Mouse (Mus musculus) gastrocnemius, adult 18-20 months (tissue): ENCODE results near the gene Wwox. TPM values are rescaled to one million over a fixed set of nuclear protein-coding genes. Genes with fewer than 3 reads are reported as not detected.

Experiments used
- DNase-seq: peaks from one replicate; pipeline ENCODE4 v3.0.0; 2021; ENCODE audit warnings: low spot score
- total RNA-seq, 2 experiments: library from RNA; stranded (reverse); gene quantifications; 2 replicates each; pipeline ENCODE4 v1.2.3; 2021

Wwox gene
- total RNA-seq, 2 experiments from 2014 or later, result 5.6 to 6.1 TPM

GRCm38 (mm10) chr8:115302484-115302883 is 863.0 kb downstream of the Wwox start:
- DNase-seq, result no peak

- DNase-seq, result no peak
Observed at GRCm38 (mm10) chr8:115307412-115307811, 868.0 kb downstream of the Wwox start.

GRCm38 (mm10) chr8:115311003-115311402 is 871.5 kb downstream of the Wwox start:
- DNase-seq, result no peak

- DNase-seq, result no peak
Observed at GRCm38 (mm10) chr8:115312371-115312770, 872.9 kb downstream of the Wwox start.

- DNase-seq, result no peak
Observed at GRCm38 (mm10) chr8:115322501-115322900, 883.0 kb downstream of the Wwox start.

- DNase-seq, result no peak
Observed at GRCm38 (mm10) chr8:115330671-115331070, 891.2 kb downstream of the Wwox start.

GRCm38 (mm10) chr8:115333972-115334371 is 894.5 kb downstream of the Wwox start:
- DNase-seq, result no peak

- no peak for DNase-seq
Observed at GRCm38 (mm10) chr8:115336361-115336760, 896.9 kb downstream of the Wwox start.

GRCm38 (mm10) chr8:115348704-115349103 is 909.2 kb downstream of the Wwox start:
- no peak for DNase-seq

GRCm38 (mm10) chr8:115350707-115351106 is 911.3 kb downstream of the Wwox start:
- no peak for DNase-seq

- peak; percentile 68 for DNase-seq
Observed at GRCm38 (mm10) chr8:115357663-115358335, 918.3 kb downstream of the Wwox start.

GRCm38 (mm10) chr8:115358481-115358880 is 919.0 kb downstream of the Wwox start:
- no peak for DNase-seq

- DNase-seq, result no peak
Observed at GRCm38 (mm10) chr8:115359701-115360100, 920.2 kb downstream of the Wwox start.

GRCm38 (mm10) chr8:115362518-115362917 is 923.1 kb downstream of the Wwox start:
- DNase-seq, result no peak

GRCm38 (mm10) chr8:115374957-115375356 is 935.5 kb downstream of the Wwox start:
- no peak for DNase-seq

GRCm38 (mm10) chr8:115375361-115376047 is 936.0 kb downstream of the Wwox start:
- peak; percentile 36 for DNase-seq

GRCm38 (mm10) chr8:115377321-115377720 is 937.9 kb downstream of the Wwox start:
- no peak for DNase-seq

- DNase-seq, result no peak
Observed at GRCm38 (mm10) chr8:115380017-115380416, 940.6 kb downstream of the Wwox start.

GRCm38 (mm10) chr8:115390921-115391504 is 951.6 kb downstream of the Wwox start:
- no peak for DNase-seq

- no peak for DNase-seq
Observed at GRCm38 (mm10) chr8:115395840-115396239, 956.4 kb downstream of the Wwox start.

- no peak for DNase-seq
Observed at GRCm38 (mm10) chr8:115397981-115398380, 958.5 kb downstream of the Wwox start.

GRCm38 (mm10) chr8:115400013-115400720 is 960.7 kb downstream of the Wwox start:
- DNase-seq, result no peak
